Mouse (Mus musculus): Measurements from ENCODE around the gene Clec2i. TPM values are rescaled to one million over a fixed set of nuclear protein-coding genes. Genes with fewer than 3 reads are reported as not detected.

Gene Clec2i
- polyA plus RNA-seq, 1 experiment from 2014 or later: 0.09 TPM

DNA sequence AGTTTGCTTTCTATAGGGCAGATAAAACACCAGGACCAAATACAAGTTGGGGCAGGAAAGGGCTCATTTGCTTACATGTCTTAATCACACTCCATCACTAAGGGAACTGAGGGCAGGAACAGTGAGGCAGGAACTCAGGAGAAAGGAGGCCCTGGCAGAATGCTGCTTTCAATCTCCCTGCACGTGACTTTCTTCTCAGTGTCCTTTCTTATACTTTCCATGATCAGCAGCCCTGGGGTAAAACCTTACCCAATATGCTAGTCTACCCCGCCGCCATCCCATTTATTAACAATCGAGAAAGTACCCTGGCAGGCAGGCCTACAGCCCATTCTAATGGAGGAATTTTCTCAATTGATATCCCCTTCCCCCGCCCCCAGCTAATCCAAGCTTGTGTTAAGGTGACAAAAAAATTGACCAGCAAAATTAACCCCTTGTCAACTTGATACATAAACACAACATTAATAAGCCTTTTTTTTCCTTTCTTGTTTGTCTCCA, 42.8 kb upstream of the Clec2i start:
- Histone ChIP-seq H3K9me3 (replicated peaks) (no peaks in the 10 kb centered on the region), H3K36me3 (no peaks in the 10 kb centered on the region), H3K4me3 (replicated peaks) (no peak overlapping the region), H3K4me2 (peak overlapping the region; percentile 93; the same call in 1 of the 2 replicates), H3K4me1 (replicated peaks) (peaks cover 41% of the 10 kb centered on the region), H3K9ac (no peak overlapping the region), H3K27me3 (no peaks in the 10 kb centered on the region), H3K27ac (no peak overlapping the region)
- DNase-seq: no peak
- WGBS (ENCODE audit: insufficient replicate concordance): 74% methylated on average over 5 of the region's 5 CpGs
- no peak for ATAC-seq (ENCODE audit: low read depth)

DNA sequence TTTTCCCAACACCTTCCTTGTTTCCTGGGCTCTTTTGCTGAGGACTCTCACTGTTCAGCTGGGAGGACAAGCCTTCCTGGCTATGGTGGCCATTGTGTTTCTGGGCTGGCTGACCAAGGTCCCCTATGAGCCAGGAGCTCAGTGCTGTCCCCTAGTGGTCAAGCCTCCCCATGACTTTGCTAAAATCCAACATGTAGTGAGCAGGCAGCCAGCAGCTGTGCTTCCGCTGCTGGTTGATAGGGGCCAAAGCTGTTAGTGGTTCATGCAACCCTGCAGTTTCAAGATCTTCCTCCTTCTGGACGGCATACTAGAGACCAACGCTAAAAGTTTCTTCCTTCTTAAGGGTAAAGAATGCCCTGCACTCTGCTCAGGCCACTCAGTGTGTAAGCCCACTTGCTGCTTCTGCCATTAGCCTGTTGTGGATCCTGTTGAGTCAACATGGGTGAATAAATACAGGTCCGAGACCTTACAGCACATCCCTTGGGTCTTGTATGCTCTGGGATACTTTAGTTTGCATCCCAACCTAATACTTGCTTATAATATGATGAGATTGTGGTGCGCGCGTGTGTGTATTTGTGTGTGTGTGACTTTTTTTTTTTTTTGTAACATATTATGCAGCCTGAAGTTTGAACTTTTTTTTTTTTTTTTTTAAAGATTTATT, 41.9 kb upstream of the Clec2i start:
- ATAC-seq (ENCODE audit: low read depth): peak; percentile 67
- peak; percentile 80 for DNase-seq
- Histone ChIP-seq H3K4me2 (peak overlapping the region; percentile 51), H3K4me1 (replicated peaks) (peaks cover 38% of the 10 kb centered on the region), H3K36me3 (no peaks in the 10 kb centered on the region), H3K9ac (0 out of 2 replicates have a peak overlapping the region, but pooled peaks have one; percentile 43), H3K4me3 (replicated peaks) (peak overlapping the region; percentile 25), H3K27ac (peak overlapping the region; percentile 80), H3K27me3 (no peaks in the 10 kb centered on the region), H3K9me3 (replicated peaks) (no peaks in the 10 kb centered on the region)
- 14% methylated on average over 7 of the region's 7 CpGs for WGBS (ENCODE audit: insufficient replicate concordance)

DNA sequence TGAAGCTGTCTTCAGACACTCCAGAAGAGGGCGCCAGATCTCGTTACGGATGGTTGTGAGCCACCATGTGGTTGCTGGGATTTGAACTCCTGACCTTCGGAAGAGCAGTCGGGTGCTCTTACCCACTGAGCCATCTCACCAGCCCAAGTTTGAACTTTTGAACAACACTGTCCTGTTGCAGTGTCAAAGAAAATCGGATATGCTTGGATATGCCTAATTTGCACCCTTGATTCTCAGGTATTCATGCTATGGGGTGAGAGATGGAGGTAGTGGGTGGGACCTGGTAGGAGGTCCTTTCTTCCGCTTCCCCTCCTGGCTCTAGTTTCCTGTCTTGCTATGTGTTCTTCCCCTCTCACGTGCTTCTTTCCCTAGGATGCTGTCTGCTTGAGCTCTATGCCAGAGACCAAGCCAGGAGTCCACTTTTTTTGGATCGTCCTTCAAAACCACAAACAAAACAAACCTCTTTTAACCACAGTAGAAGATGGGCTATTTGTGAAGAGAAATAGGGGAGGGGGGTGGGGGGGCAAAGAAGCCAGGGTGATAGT, 41.3 kb upstream of the Clec2i start:
- Histone ChIP-seq H3K4me1 (replicated peaks) (peaks cover 38% of the 10 kb centered on the region), H3K9me3 (replicated peaks) (no peaks in the 10 kb centered on the region), H3K36me3 (no peaks in the 10 kb centered on the region), H3K27me3 (no peaks in the 10 kb centered on the region), H3K4me2 (no peak overlapping the region), H3K4me3 (replicated peaks) (no peak overlapping the region), H3K27ac (no peak overlapping the region), H3K9ac (no peak overlapping the region)
- peak; percentile 32 for ATAC-seq (ENCODE audit: low read depth)
- no peak for DNase-seq
- 27% methylated on average over 8 of the region's 9 CpGs for WGBS (ENCODE audit: insufficient replicate concordance)

DNA sequence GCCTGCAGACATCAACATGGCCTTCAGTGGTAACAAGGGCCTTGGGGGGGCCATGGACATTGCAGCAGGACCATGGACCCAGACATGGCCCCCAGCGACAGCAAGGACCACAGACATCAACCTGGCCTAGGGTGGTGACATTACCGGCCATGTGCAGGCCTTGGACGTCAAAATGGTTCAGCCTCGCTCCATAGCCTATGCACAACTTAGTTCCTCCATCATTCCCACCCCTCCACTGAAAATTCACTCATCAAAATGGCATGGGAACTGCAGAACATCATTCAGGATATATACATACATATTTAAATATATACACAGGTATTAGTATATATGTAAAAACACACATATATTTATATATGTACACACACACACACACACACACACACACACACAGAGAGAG, 40.0 kb upstream of the Clec2i start:
- DNase-seq (no peak), ATAC-seq (ENCODE audit: low read depth) (no peak)
- Histone ChIP-seq H3K9me3 (replicated peaks) (no peaks in the 10 kb centered on the region), H3K9ac (no peak overlapping the region), H3K4me1 (replicated peaks) (peaks cover 28% of the 10 kb centered on the region), H3K27ac (no peak overlapping the region), H3K4me2 (no peak overlapping the region), H3K36me3 (no peaks in the 10 kb centered on the region), H3K27me3 (no peaks in the 10 kb centered on the region), H3K4me3 (replicated peaks) (no peak overlapping the region)
- WGBS (ENCODE audit: insufficient replicate concordance): 79% methylated on average over 4 of the region's 4 CpGs

DNA sequence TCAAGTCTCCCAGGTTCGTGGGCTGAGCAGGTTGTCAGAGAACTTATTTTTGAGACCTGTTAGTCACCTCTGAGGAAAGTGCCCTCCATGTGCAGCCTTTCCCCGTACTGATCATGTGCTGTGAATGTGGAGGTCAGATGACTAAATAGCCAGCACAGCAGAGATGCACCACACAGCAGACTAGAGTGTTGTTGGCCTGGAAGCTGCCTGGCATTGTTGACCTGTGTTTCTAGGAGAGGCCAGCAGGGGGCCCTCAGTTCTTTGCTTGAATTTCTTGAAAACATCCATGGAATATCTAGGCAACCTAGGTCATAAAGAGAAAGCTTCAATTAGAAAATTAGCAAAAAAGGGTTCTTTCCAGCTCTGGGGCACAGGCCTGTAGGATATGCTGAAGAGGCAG, 37.5 kb upstream of the Clec2i start:
- Histone ChIP-seq H3K9me3 (replicated peaks) (no peaks in the 10 kb centered on the region), H3K4me1 (replicated peaks) (peaks cover 16% of the 10 kb centered on the region), H3K27ac (no peak overlapping the region), H3K4me3 (replicated peaks) (no peak overlapping the region), H3K27me3 (no peaks in the 10 kb centered on the region), H3K4me2 (no peak overlapping the region), H3K36me3 (no peaks in the 10 kb centered on the region), H3K9ac (no peak overlapping the region)
- 38% methylated on average over 2 of the region's 2 CpGs for WGBS (ENCODE audit: insufficient replicate concordance)
- DNase-seq (no peak), ATAC-seq (ENCODE audit: low read depth) (no peak)

DNA sequence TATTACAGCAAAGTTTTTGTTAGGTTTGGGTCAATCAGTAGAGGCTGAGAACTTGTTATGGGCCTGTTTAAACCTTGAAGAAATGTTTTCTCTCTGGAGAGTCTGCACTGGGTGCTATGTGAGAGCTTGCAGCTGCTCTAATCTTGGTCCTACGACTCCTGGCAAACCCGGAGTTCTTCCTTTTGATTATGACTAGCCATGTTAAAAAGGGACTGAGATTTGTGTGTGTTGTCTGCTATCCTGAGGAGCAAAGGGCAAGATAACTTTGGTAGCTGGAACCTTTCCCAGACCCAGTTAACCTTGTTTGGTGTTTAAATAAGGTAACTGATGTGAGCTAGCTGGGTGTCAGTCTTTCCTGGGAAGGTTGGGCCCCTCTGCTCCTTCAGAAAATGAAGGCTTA, 36.7 kb upstream of the Clec2i start:
- Histone ChIP-seq H3K36me3 (no peaks in the 10 kb centered on the region), H3K4me1 (replicated peaks) (peaks cover 13% of the 10 kb centered on the region), H3K9me3 (replicated peaks) (no peaks in the 10 kb centered on the region), H3K27ac (0 out of 2 replicates have a peak overlapping the region, but pooled peaks have one; percentile 13), H3K9ac (no peak overlapping the region), H3K27me3 (no peaks in the 10 kb centered on the region), H3K4me2 (0 out of 2 replicates have a peak overlapping the region, but pooled peaks have one; percentile 8), H3K4me3 (replicated peaks) (no peak overlapping the region)
- 44% methylated on average over 2 of the region's 2 CpGs for WGBS (ENCODE audit: insufficient replicate concordance)
- DNase-seq (no peak), ATAC-seq (ENCODE audit: low read depth) (no peak)

DNA sequence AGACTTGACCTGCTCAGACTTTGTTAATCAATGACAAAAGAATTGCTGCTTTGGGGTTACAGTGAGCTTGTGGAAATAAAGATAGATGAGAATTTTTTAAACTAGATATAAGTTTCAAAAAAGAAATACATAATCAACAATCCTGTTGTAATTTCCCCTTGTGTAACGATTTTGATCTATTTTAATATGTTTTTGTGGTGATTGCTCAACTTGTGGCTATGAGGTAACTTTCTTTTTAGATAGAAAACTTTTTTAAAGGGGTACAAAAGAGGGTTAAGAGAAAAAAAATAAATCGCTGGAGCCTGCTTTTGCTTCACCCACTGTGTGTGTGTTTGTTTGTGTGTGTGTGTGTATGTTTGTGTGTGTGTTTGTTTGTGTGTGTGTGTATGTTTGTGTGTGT, 36.2 kb upstream of the Clec2i start:
- Histone ChIP-seq H3K27ac (no peak overlapping the region), H3K27me3 (no peaks in the 10 kb centered on the region), H3K9ac (no peak overlapping the region), H3K4me1 (replicated peaks) (peaks cover 13% of the 10 kb centered on the region), H3K4me2 (no peak overlapping the region), H3K36me3 (no peaks in the 10 kb centered on the region), H3K4me3 (replicated peaks) (no peak overlapping the region), H3K9me3 (replicated peaks) (no peaks in the 10 kb centered on the region)
- WGBS (ENCODE audit: insufficient replicate concordance): 45% methylated on average over 2 of the region's 2 CpGs
- ATAC-seq (ENCODE audit: low read depth) (no peak), DNase-seq (no peak)

DNA sequence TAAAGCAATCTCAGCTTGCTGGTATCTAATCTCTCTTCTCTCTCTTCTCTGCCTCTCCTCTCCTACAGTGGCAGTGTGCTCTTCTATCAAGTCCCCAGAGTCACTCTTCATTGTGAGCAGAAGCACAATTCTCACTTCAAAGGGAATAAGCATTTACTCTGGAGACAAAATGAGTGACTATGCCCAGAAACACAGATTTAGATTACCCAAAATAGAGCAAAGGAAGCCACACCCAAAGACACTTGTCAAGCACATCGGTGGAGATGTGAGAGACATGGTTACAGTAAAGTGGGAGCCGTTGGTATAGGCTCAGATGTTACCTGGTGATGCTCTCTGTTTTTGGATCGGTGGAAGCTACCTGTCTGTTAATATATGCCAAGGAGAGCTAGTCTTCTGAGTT, 34.6 kb upstream of the Clec2i start:
- no peak overlapping the region for H3K4me2 ChIP-seq
- no peak overlapping the region for H3K9ac ChIP-seq
- H3K4me1 ChIP-seq (replicated peaks): peaks cover 13% of the 10 kb centered on the region
- 48% methylated on average over 3 of the region's 3 CpGs for WGBS (ENCODE audit: insufficient replicate concordance)
- no peak for ATAC-seq (ENCODE audit: low read depth)
- H3K4me3 ChIP-seq (replicated peaks): no peak overlapping the region
- no peaks in the 10 kb centered on the region for H3K27me3 ChIP-seq
- H3K9me3 ChIP-seq (replicated peaks): no peaks in the 10 kb centered on the region
- no peak overlapping the region for H3K27ac ChIP-seq
- no peak for DNase-seq
- H3K36me3 ChIP-seq: no peaks in the 10 kb centered on the region

DNA sequence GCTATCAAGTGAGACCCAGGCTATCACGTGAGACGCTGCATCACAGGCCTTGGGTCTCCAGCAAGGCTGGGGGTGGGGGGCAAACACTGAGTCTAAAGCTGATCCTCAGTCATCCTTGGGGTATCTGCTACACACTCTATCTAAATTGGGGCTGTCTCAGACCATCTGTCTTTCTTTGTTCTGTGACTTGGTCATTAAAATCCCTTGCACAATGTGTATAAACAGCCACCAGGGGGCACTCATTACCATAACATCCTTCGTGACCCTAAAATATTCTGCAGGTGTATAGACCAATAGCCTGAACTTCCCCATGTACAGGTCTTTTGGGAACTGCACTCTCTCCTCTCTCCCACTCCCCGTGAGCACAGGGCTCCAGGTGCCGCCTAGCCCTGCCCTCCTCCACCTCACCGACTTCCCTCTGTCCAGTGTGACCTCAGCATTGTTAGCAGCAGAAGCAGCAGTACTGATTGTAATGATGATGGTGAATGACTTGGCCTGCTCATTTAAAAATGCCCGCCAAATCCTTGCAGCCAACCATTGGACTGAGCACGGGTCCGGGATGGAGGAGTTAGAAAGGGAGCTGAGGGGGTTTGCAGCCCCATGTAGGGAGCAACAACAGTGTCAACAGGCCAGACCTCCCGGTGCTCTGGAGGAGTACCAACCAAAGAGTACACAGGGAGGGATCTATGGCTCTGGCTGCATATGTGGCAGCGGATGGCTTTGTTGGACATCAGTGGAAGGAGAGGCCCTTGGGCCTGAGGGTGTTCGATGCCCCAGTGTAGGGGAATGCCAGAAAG, 33.2 kb upstream of the Clec2i start:
- Histone ChIP-seq H3K36me3 (no peaks in the 10 kb centered on the region), H3K27me3 (no peaks in the 10 kb centered on the region), H3K4me3 (replicated peaks) (no peak overlapping the region), H3K9me3 (replicated peaks) (no peaks in the 10 kb centered on the region), H3K9ac (no peak overlapping the region), H3K27ac (no peak overlapping the region), H3K4me2 (no peak overlapping the region), H3K4me1 (replicated peaks) (peaks cover 13% of the 10 kb centered on the region)
- 49% methylated on average over 12 of the region's 12 CpGs for WGBS (ENCODE audit: insufficient replicate concordance)
- DNase-seq: no peak
- ATAC-seq (ENCODE audit: low read depth): peak; percentile 42; the same call in 1 of the 2 replicates

DNA sequence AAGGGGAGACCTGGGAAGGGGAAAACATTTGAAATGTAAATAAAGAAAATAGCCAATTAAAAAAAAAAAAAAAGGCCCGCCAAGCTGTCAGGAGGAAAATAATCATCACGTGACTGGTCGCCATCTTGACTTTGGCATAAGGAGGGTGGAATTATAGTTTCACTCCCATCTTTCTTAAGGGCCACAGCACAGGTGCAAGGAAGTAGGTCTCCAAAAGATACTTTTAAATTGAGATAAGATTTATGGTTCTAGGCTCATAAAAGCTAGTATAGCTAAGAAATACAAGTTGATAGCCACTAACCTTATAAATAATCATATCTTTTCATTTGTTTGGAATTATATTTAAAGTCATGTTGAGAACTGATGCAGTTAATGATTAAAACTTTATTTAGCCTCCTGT, 32.5 kb upstream of the Clec2i start:
- ATAC-seq (ENCODE audit: low read depth): no peak
- Histone ChIP-seq H3K27ac (no peak overlapping the region), H3K36me3 (no peaks in the 10 kb centered on the region), H3K4me3 (replicated peaks) (no peak overlapping the region), H3K4me2 (no peak overlapping the region), H3K27me3 (no peaks in the 10 kb centered on the region), H3K9ac (no peak overlapping the region), H3K9me3 (replicated peaks) (no peaks in the 10 kb centered on the region), H3K4me1 (replicated peaks) (peaks cover 13% of the 10 kb centered on the region)
- no peak for DNase-seq
- WGBS (ENCODE audit: insufficient replicate concordance): 82% methylated on average over 3 of the region's 3 CpGs

DNA sequence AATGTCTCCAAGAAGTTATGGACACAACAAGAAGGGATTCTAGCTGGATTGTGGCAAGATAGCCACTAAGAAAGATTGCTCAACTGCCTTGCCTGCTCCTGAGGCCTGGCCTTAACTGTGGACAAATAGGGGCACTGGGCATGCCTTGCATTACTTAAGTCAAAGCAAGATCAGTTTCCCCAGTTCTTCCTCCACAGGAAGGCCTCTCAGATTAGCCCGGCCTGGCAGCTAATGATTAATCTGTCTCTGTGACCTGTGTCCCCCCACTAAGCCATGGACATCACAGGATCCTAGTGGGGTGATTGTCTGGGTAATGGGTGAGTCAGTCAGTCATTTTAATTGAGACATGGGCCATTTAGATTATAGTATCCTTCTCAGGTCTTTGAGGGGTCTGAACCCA, 31.9 kb upstream of the Clec2i start:
- Histone ChIP-seq H3K27me3 (no peaks in the 10 kb centered on the region), H3K27ac (no peak overlapping the region), H3K4me2 (no peak overlapping the region), H3K4me1 (replicated peaks) (peaks cover 8% of the 10 kb centered on the region), H3K9me3 (replicated peaks) (no peaks in the 10 kb centered on the region), H3K36me3 (no peaks in the 10 kb centered on the region), H3K9ac (no peak overlapping the region), H3K4me3 (replicated peaks) (no peak overlapping the region)
- ATAC-seq (ENCODE audit: low read depth) (no peak), DNase-seq (no peak)
- WGBS (ENCODE audit: insufficient replicate concordance): 28% methylated on average over 1 of the region's 1 CpGs
